Mouse (Mus musculus): ENCODE data around the gene Gm42906. TPM values are rescaled to one million over a fixed set of nuclear protein-coding genes. Genes with fewer than 3 reads are reported as not detected.
A peak's percentile ranks its signal among the peaks of the same experiment; 100 is the strongest.

The Gm42906 gene
- polyA plus RNA-seq, 1 experiment, result not detected

- H3K4me1 ChIP-seq (ENCODE audit: control insufficient read depth, insufficient read depth, insufficient read length, low read length), result peaks cover 3% of the 10 kb centered on the region; the same call in 1 of the 2 replicates
- H3K36me3 ChIP-seq (ENCODE audit: control insufficient read depth, insufficient read depth, low read length), result no peaks in the 10 kb centered on the region
- H3K27ac ChIP-seq (ENCODE audit: insufficient read depth, low read depth, low read length), result no peak overlapping the region
- WGBS, result 72% methylated on average over 2 of the region's 2 CpGs
- H3K27me3 ChIP-seq (ENCODE audit: control insufficient read depth, insufficient read depth, low read length), result no peaks in the 10 kb centered on the region
- no peak for TF ChIP-seq CTCF (IDR thresholded peaks at IDR 0.05; ENCODE audit: extremely low read depth, insufficient read length, insufficient replicate concordance, low read depth, low read length)
- TF ChIP-seq POLR2A (IDR thresholded peaks at IDR 0.05; ENCODE audit: low read depth, low read length), result no peak
- H3K4me3 ChIP-seq (ENCODE audit: low read depth, low read length), result no peak overlapping the region
Measured at GRCm38 (mm10) chr5:151417421-151418038, 10.4 kb downstream of the Gm42906 start.

- WGBS, result 16% methylated on average over 1 of the region's 1 CpGs
- Histone ChIP-seq H3K36me3 (ENCODE audit: control insufficient read depth, insufficient read depth, low read length) (no peaks in the 10 kb centered on the region), H3K27me3 (ENCODE audit: control insufficient read depth, insufficient read depth, low read length) (no peaks in the 10 kb centered on the region), H3K4me1 (ENCODE audit: control insufficient read depth, insufficient read depth, insufficient read length, low read length) (peaks cover 5% of the 10 kb centered on the region; the same call in 1 of the 2 replicates), H3K27ac (ENCODE audit: insufficient read depth, low read depth, low read length) (no peak overlapping the region), H3K4me3 (ENCODE audit: low read depth, low read length) (no peak overlapping the region)
- no peak for TF ChIP-seq POLR2A (IDR thresholded peaks at IDR 0.05; ENCODE audit: low read depth, low read length)
Measured at GRCm38 (mm10) chr5:151416988-151417387, 11.0 kb downstream of the Gm42906 start.

GRCm38 (mm10) chr5:151413617-151414016 is 14.3 kb downstream of the Gm42906 start:
- WGBS, result 70% methylated on average over 3 of the region's 3 CpGs
- Histone ChIP-seq H3K27ac (ENCODE audit: insufficient read depth, low read depth, low read length) (no peak overlapping the region), H3K27me3 (ENCODE audit: control insufficient read depth, insufficient read depth, low read length) (no peaks in the 10 kb centered on the region), H3K4me1 (ENCODE audit: control insufficient read depth, insufficient read depth, insufficient read length, low read length) (peaks cover 10% of the 10 kb centered on the region; the same call in 1 of the 2 replicates), H3K36me3 (ENCODE audit: control insufficient read depth, insufficient read depth, low read length) (no peaks in the 10 kb centered on the region), H3K4me3 (ENCODE audit: low read depth, low read length) (no peak overlapping the region)
- TF ChIP-seq CTCF (IDR thresholded peaks at IDR 0.05; ENCODE audit: extremely low read depth, insufficient read length, insufficient replicate concordance, low read depth, low read length) (no peak), POLR2A (IDR thresholded peaks at IDR 0.05; ENCODE audit: low read depth, low read length) (no peak)

- TF ChIP-seq CTCF (IDR thresholded peaks at IDR 0.05; ENCODE audit: extremely low read depth, insufficient read length, insufficient replicate concordance, low read depth, low read length) (no peak), POLR2A (IDR thresholded peaks at IDR 0.05; ENCODE audit: low read depth, low read length) (no peak)
- H3K36me3 ChIP-seq (ENCODE audit: control insufficient read depth, insufficient read depth, low read length), result no peaks in the 10 kb centered on the region
- H3K4me3 ChIP-seq (ENCODE audit: low read depth, low read length), result no peak overlapping the region
- no peaks in the 10 kb centered on the region for H3K27me3 ChIP-seq (ENCODE audit: control insufficient read depth, insufficient read depth, low read length)
- WGBS, result 25% methylated on average over 11 of the region's 11 CpGs
- no peak overlapping the region for H3K27ac ChIP-seq (ENCODE audit: insufficient read depth, low read depth, low read length)
- peaks cover 10% of the 10 kb centered on the region; the same call in 1 of the 2 replicates for H3K4me1 ChIP-seq (ENCODE audit: control insufficient read depth, insufficient read depth, insufficient read length, low read length)
Measured at GRCm38 (mm10) chr5:151412666-151413463, 15.1 kb downstream of the Gm42906 start.

- Histone ChIP-seq H3K27me3 (ENCODE audit: control insufficient read depth, insufficient read depth, low read length) (no peaks in the 10 kb centered on the region), H3K4me1 (ENCODE audit: control insufficient read depth, insufficient read depth, insufficient read length, low read length) (peaks cover 11% of the 10 kb centered on the region; the same call in 1 of the 2 replicates), H3K36me3 (ENCODE audit: control insufficient read depth, insufficient read depth, low read length) (no peaks in the 10 kb centered on the region), H3K4me3 (ENCODE audit: low read depth, low read length) (no peak overlapping the region), H3K27ac (ENCODE audit: insufficient read depth, low read depth, low read length) (peak overlapping the region; percentile 26; the same call in 1 of the 2 replicates)
- WGBS, result 19% methylated on average over 3 of the region's 3 CpGs
- TF ChIP-seq POLR2A (IDR thresholded peaks at IDR 0.05; ENCODE audit: low read depth, low read length), result no peak
Measured at GRCm38 (mm10) chr5:151410006-151410405, 18.0 kb downstream of the Gm42906 start.

- H3K36me3 ChIP-seq (ENCODE audit: control insufficient read depth, insufficient read depth, low read length), result no peaks in the 10 kb centered on the region
- WGBS, result 15% methylated on average over 1 of the region's 1 CpGs
- no peak overlapping the region for H3K4me3 ChIP-seq (ENCODE audit: low read depth, low read length)
- TF ChIP-seq CTCF (IDR thresholded peaks at IDR 0.05; ENCODE audit: extremely low read depth, insufficient read length, insufficient replicate concordance, low read depth, low read length), result no peak
- TF ChIP-seq POLR2A (IDR thresholded peaks at IDR 0.05; ENCODE audit: low read depth, low read length), result no peak
- peak overlapping the region; percentile 76; the same call in 1 of the 2 replicates for H3K27ac ChIP-seq (ENCODE audit: insufficient read depth, low read depth, low read length)
- H3K4me1 ChIP-seq (ENCODE audit: control insufficient read depth, insufficient read depth, insufficient read length, low read length), result peaks cover 11% of the 10 kb centered on the region; the same call in 1 of the 2 replicates
- no peaks in the 10 kb centered on the region for H3K27me3 ChIP-seq (ENCODE audit: control insufficient read depth, insufficient read depth, low read length)
Measured at GRCm38 (mm10) chr5:151409282-151409681, 18.7 kb downstream of the Gm42906 start.

- H3K27ac ChIP-seq (ENCODE audit: insufficient read depth, low read depth, low read length), result no peak overlapping the region
- no peaks in the 10 kb centered on the region for H3K36me3 ChIP-seq (ENCODE audit: control insufficient read depth, insufficient read depth, low read length)
- H3K4me3 ChIP-seq (ENCODE audit: low read depth, low read length), result no peak overlapping the region
- H3K4me1 ChIP-seq (ENCODE audit: control insufficient read depth, insufficient read depth, insufficient read length, low read length), result peaks cover 11% of the 10 kb centered on the region; the same call in 1 of the 2 replicates
- WGBS, result 35% methylated on average over 7 of the region's 7 CpGs
- TF ChIP-seq CTCF (IDR thresholded peaks at IDR 0.05; ENCODE audit: extremely low read depth, insufficient read length, insufficient replicate concordance, low read depth, low read length) (no peak), POLR2A (IDR thresholded peaks at IDR 0.05; ENCODE audit: low read depth, low read length) (no peak)
- H3K27me3 ChIP-seq (ENCODE audit: control insufficient read depth, insufficient read depth, low read length), result no peaks in the 10 kb centered on the region
Measured at GRCm38 (mm10) chr5:151408124-151408900, 19.7 kb downstream of the Gm42906 start.
